Mouse (Mus musculus): ENCODE data around the gene Tmod4. TPM values are rescaled to one million over a fixed set of nuclear protein-coding genes. Genes with fewer than 3 reads are reported as not detected.
A peak's percentile ranks its signal among the peaks of the same experiment; 100 is the strongest.
"Not testable (repeated sequence)": the region's sequence is repeated elsewhere in the genome, so short reads cannot be mapped to it uniquely, and the experiment has no call there.

Tmod4 gene
- polyA plus RNA-seq (2014; fragmentation: Nextera tagmentation; extraction: Ambion mirVana), result 0.57 and 1.0 TPM in 2 replicates

- 0 out of 2 replicates have a peak, but pooled peaks have one; percentile 29 for ATAC-seq (ENCODE audit: insufficient read depth, low FRiP score, low TSS enrichment)
- peaks cover 14% of the 10 kb centered on the region for H3K36me3 ChIP-seq (ENCODE audit: control insufficient read depth, insufficient read depth, low read length)
Measured at GRCm38 (mm10) chr3:95124246-95124645, at the start of gene Tmod4. Gene Tmod4, plus strand, starts transcription at chr3:95124476.

GRCm38 (mm10) chr3:95088071-95088470 is 36.2 kb upstream of the Tmod4 start:
- no peaks in the 10 kb centered on the region for H3K4me1 ChIP-seq (ENCODE audit: control insufficient read depth, insufficient read depth, low read length)
- ATAC-seq (ENCODE audit: insufficient read depth, low FRiP score, low TSS enrichment) (no peak), DNase-seq (ENCODE audit: low spot score) (no peak)
- H3K36me3 ChIP-seq (ENCODE audit: control insufficient read depth, insufficient read depth, low read length), result no peaks in the 10 kb centered on the region
- H3K9ac ChIP-seq (ENCODE audit: low read length), result no peak overlapping the region
- 100% methylated on average over 1 of the region's 1 CpGs for WGBS
- no peak overlapping the region for H3K4me2 ChIP-seq (ENCODE audit: low read depth)
- H3K4me3 ChIP-seq (ENCODE audit: low read depth, low read length), result no peak overlapping the region
- no peaks in the 10 kb centered on the region for H3K9me3 ChIP-seq (ENCODE audit: control insufficient read depth, low read length)
- no peak overlapping the region for H3K27ac ChIP-seq (ENCODE audit: low read depth, low read length)
- no peaks in the 10 kb centered on the region for H3K27me3 ChIP-seq (ENCODE audit: control insufficient read depth, insufficient read depth, low read length)

More at GRCm38 (mm10) chr3:95124246-95124645, at the start of gene Tmod4:
- peak; percentile 9 for DNase-seq (ENCODE audit: low spot score)
- H3K4me3 ChIP-seq (ENCODE audit: low read depth, low read length), result no peak within 1 kb of the TSS
- no peaks in the 10 kb centered on the region for H3K9me3 ChIP-seq (ENCODE audit: control insufficient read depth, low read length)
- no peaks in the 10 kb centered on the region for H3K27me3 ChIP-seq (ENCODE audit: control insufficient read depth, insufficient read depth, low read length)
- H3K4me1 ChIP-seq (ENCODE audit: control insufficient read depth, insufficient read depth, low read length), result peaks cover 2% of the 10 kb centered on the region
- 69% methylated on average over 6 of the region's 6 CpGs for WGBS
- no peak within 1 kb of the TSS for H3K27ac ChIP-seq (ENCODE audit: low read depth, low read length)
- no peak within 1 kb of the TSS for H3K9ac ChIP-seq (ENCODE audit: low read length)
- no peak within 1 kb of the TSS for H3K4me2 ChIP-seq (ENCODE audit: low read depth)

- H3K4me3 ChIP-seq (ENCODE audit: low read depth, low read length), result no peak overlapping the region
- DNase-seq (ENCODE audit: low spot score) (no peak), ATAC-seq (ENCODE audit: insufficient read depth, low FRiP score, low TSS enrichment) (no peak)
- no peak overlapping the region for H3K9ac ChIP-seq (ENCODE audit: low read length)
- no peak overlapping the region for H3K27ac ChIP-seq (ENCODE audit: low read depth, low read length)
- WGBS, result 33% methylated on average over 2 of the region's 2 CpGs
- peaks cover 7% of the 10 kb centered on the region; the same call in 1 of the 2 replicates for H3K4me1 ChIP-seq (ENCODE audit: control insufficient read depth, insufficient read depth, low read length)
- no peaks in the 10 kb centered on the region for H3K9me3 ChIP-seq (ENCODE audit: control insufficient read depth, low read length)
- no peak overlapping the region for H3K4me2 ChIP-seq (ENCODE audit: low read depth)
- H3K36me3 ChIP-seq (ENCODE audit: control insufficient read depth, insufficient read depth, low read length), result peaks cover 2% of the 10 kb centered on the region; the same call in 1 of the 2 replicates
- H3K27me3 ChIP-seq (ENCODE audit: control insufficient read depth, insufficient read depth, low read length), result no peaks in the 10 kb centered on the region
Measured at GRCm38 (mm10) chr3:95100854-95101253, 23.4 kb upstream of the Tmod4 start.

GRCm38 (mm10) chr3:95105121-95105520 is 19.2 kb upstream of the Tmod4 start:
- Histone ChIP-seq H3K4me3 (ENCODE audit: low read depth, low read length) (peak overlapping the region; percentile 69), H3K9me3 (ENCODE audit: control insufficient read depth, low read length) (no peaks in the 10 kb centered on the region), H3K4me2 (ENCODE audit: low read depth) (peak overlapping the region; percentile 67), H3K9ac (ENCODE audit: low read length) (no peak overlapping the region), H3K36me3 (ENCODE audit: control insufficient read depth, insufficient read depth, low read length) (peaks cover 2% of the 10 kb centered on the region; the same call in 1 of the 2 replicates), H3K27me3 (ENCODE audit: control insufficient read depth, insufficient read depth, low read length) (no peaks in the 10 kb centered on the region), H3K27ac (ENCODE audit: low read depth, low read length) (no peak overlapping the region), H3K4me1 (ENCODE audit: control insufficient read depth, insufficient read depth, low read length) (peaks cover 7% of the 10 kb centered on the region; the same call in 1 of the 2 replicates)
- ATAC-seq (ENCODE audit: insufficient read depth, low FRiP score, low TSS enrichment) (no peak), DNase-seq (ENCODE audit: low spot score) (no peak)
- WGBS, result 71% methylated on average over 4 of the region's 4 CpGs

- no peak; the same call in 1 of the 2 replicates for ATAC-seq (ENCODE audit: insufficient read depth, low FRiP score, low TSS enrichment)
Measured at GRCm38 (mm10) chr3:95105586-95106337, 18.5 kb upstream of the Tmod4 start.

GRCm38 (mm10) chr3:95106338-95107117 is 17.7 kb upstream of the Tmod4 start, which contains the start of gene Pip5k1a:
Gene Pip5k1a, minus strand, starts transcription at chr3:95106930.
- Histone ChIP-seq H3K36me3 (ENCODE audit: control insufficient read depth, insufficient read depth, low read length) (peaks cover 2% of the 10 kb centered on the region; the same call in 1 of the 2 replicates), H3K4me3 (ENCODE audit: low read depth, low read length) (peak within 1 kb of the TSS; percentile 69), H3K27me3 (ENCODE audit: control insufficient read depth, insufficient read depth, low read length) (no peaks in the 10 kb centered on the region), H3K9ac (ENCODE audit: low read length) (peak within 1 kb of the TSS; percentile 64), H3K4me1 (ENCODE audit: control insufficient read depth, insufficient read depth, low read length) (peaks cover 7% of the 10 kb centered on the region; the same call in 1 of the 2 replicates), H3K9me3 (ENCODE audit: control insufficient read depth, low read length) (no peaks in the 10 kb centered on the region), H3K27ac (ENCODE audit: low read depth, low read length) (peak within 1 kb of the TSS; percentile 63), H3K4me2 (ENCODE audit: low read depth) (peak within 1 kb of the TSS; percentile 67)
- ATAC-seq (ENCODE audit: insufficient read depth, low FRiP score, low TSS enrichment), result peak; percentile 91
- DNase-seq (ENCODE audit: low spot score), result peak; percentile 96
- WGBS, result under 1% methylated on average over 51 of the region's 51 CpGs

More at GRCm38 (mm10) chr3:95105586-95106337, 18.5 kb upstream of the Tmod4 start:
- Histone ChIP-seq H3K9ac (ENCODE audit: low read length) (peak overlapping the region; percentile 64), H3K4me3 (ENCODE audit: low read depth, low read length) (peak overlapping the region; percentile 69), H3K27me3 (ENCODE audit: control insufficient read depth, insufficient read depth, low read length) (no peaks in the 10 kb centered on the region), H3K4me1 (ENCODE audit: control insufficient read depth, insufficient read depth, low read length) (peaks cover 7% of the 10 kb centered on the region; the same call in 1 of the 2 replicates), H3K4me2 (ENCODE audit: low read depth) (peak overlapping the region; percentile 67), H3K27ac (ENCODE audit: low read depth, low read length) (peak overlapping the region; percentile 63), H3K36me3 (ENCODE audit: control insufficient read depth, insufficient read depth, low read length) (peaks cover 2% of the 10 kb centered on the region; the same call in 1 of the 2 replicates), H3K9me3 (ENCODE audit: control insufficient read depth, low read length) (no peaks in the 10 kb centered on the region)
- no peak for DNase-seq (ENCODE audit: low spot score)
- WGBS, result 1% methylated on average over 16 of the region's 16 CpGs

- Histone ChIP-seq H3K4me2 (ENCODE audit: low read depth) (peak overlapping the region; percentile 44), H3K4me1 (ENCODE audit: control insufficient read depth, insufficient read depth, low read length) (peaks cover 12% of the 10 kb centered on the region), H3K4me3 (ENCODE audit: low read depth, low read length) (peak overlapping the region; percentile 69)
- not testable (repeated sequence) for DNase-seq (ENCODE audit: low spot score); H3K27me3 ChIP-seq (ENCODE audit: control insufficient read depth, insufficient read depth, low read length); H3K36me3 ChIP-seq (ENCODE audit: control insufficient read depth, insufficient read depth, low read length); ATAC-seq (ENCODE audit: insufficient read depth, low FRiP score, low TSS enrichment); H3K27ac ChIP-seq (ENCODE audit: low read depth, low read length); H3K9me3 ChIP-seq (ENCODE audit: control insufficient read depth, low read length); H3K9ac ChIP-seq (ENCODE audit: low read length)
Measured at GRCm38 (mm10) chr3:95107308-95107707, 17.0 kb upstream of the Tmod4 start.

GRCm38 (mm10) chr3:95107898-95108297 is 16.4 kb upstream of the Tmod4 start:
- no peak for ATAC-seq (ENCODE audit: insufficient read depth, low FRiP score, low TSS enrichment)
- Histone ChIP-seq H3K36me3 (ENCODE audit: control insufficient read depth, insufficient read depth, low read length) (peaks cover 2% of the 10 kb centered on the region; the same call in 1 of the 2 replicates), H3K9me3 (ENCODE audit: control insufficient read depth, low read length) (no peaks in the 10 kb centered on the region), H3K4me1 (ENCODE audit: control insufficient read depth, insufficient read depth, low read length) (peaks cover 12% of the 10 kb centered on the region), H3K27ac (ENCODE audit: low read depth, low read length) (no peak overlapping the region), H3K9ac (ENCODE audit: low read length) (no peak overlapping the region), H3K4me2 (ENCODE audit: low read depth) (no peak overlapping the region), H3K27me3 (ENCODE audit: control insufficient read depth, insufficient read depth, low read length) (no peaks in the 10 kb centered on the region), H3K4me3 (ENCODE audit: low read depth, low read length) (no peak overlapping the region)
- no peak for DNase-seq (ENCODE audit: low spot score)
- WGBS, result 76% methylated on average over 2 of the region's 2 CpGs

Measured in neural tube, embryonic 11.5 days (tissue).